Mouse (Mus musculus): Measurements from ENCODE around the gene Gen1.

Gene Gen1

GRCm38 (mm10) chr12:11222566-11222965 is 43.0 kb downstream of the Gen1 start:
- DNase-seq: no peak

DNA sequence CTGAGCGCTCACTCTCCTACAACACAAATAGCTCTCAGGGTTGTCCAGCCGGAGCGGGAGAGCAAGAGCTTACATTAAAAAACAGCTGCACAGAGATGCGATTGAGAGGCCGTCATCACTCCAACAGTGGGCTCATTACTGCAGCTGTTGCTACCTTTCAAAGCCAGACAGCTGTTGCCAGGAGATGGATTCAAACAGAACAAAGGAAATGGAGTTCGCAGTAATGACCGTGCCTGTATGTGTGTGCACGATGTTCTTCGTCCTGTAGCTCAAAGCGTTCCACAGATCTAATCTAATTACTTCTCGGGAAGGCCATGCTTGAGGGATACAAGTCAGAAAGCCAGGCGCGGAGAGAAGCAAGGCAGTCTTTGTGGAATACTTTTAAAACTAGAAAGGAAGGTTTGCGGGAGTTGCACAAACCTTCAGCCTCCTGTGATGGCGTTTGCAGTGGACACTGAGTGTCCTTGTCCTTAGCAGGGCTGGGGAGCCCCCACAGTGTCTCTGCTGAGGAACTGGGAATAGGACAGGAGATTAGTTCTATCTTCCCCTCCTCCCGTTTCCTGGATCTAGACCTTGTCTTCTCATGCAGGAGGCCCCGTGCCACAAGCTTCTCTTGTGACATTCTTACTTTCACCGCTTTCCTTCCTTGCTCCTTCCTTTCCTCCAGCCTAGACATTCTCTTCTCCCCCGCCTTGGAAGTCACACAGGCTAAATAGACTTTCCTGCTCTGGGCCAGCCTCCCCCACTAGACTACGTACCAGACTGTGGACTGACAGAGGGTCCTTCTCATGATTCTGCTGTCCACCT is 43.9 kb downstream of the Gen1 start:
- no peak for DNase-seq

DNA sequence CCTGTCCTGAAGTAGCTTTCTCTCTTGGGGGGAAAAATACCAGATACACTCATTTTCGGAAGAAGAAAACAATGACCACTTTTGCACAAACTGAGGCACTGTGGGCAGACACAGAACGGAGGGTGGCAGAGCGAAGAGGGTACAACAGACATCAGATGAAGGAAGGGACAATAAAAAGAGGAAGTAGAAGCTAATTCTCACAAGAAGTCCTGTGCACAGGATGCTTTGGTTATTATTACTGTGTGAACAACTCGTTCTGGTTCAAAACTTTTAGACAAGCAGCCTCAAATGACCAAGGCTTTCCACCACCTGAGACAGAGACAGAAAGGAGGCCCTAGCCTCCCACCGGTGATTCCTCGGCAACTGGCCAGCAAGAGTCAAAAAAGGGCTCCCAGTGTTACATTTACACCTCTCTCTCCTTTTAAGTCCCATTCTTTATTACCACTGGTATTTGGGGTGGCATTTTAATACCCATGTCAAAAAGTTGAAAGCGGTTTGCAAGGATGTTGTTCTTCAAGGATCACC is 47.8 kb downstream of the Gen1 start:
- no peak for DNase-seq

- no peak for DNase-seq
Observed at GRCm38 (mm10) chr12:11216454-11216853, 49.1 kb downstream of the Gen1 start.

- DNase-seq: no peak
Observed at GRCm38 (mm10) chr12:11215555-11215954, 50.0 kb downstream of the Gen1 start.

DNA sequence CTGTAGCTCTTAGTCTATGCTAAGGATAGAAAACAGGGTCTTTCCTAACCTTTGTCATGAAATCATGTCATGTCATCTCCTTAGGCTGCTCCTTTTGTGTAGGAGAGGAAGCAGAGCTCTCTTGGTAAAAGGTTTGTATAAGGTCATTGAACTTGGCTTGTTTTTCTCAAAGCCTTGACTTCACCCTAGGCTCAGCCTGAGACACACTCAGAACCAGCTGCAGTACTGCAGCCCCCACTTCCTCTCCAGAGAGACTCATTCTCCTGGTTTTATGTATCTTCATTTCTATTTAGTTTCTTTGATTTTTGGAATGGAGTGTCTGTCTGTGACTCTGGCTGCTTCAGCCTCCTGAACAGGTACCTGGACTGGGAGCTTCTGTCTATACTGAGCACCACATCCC is 50.8 kb downstream of the Gen1 start:
- DNase-seq: no peak

- no peak for DNase-seq
Observed at GRCm38 (mm10) chr12:11212881-11213280, 52.7 kb downstream of the Gen1 start.

GRCm38 (mm10) chr12:11210361-11210760 is 55.2 kb downstream of the Gen1 start:
- no peak for DNase-seq

DNA sequence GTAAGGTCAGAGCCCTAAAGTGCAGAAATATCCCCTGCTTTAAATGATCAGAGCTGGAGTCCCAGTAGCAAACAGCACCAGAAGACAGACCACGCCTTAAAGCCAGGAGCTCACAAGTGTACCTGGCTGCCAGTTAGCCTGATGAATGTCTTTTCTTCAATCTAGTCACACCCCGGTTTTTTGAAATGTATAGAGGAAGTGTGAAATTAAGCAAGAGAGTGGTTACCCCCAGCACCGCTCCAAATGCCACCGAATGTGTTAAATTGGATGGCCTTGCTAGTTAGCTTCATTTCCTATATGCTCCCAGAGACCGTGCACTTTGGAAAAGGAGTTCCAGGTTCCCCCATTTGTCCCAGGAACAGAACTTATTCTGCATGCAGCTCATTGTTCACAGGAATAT is 56.0 kb downstream of the Gen1 start:
- no peak for DNase-seq

- no peak for DNase-seq
Observed at GRCm38 (mm10) chr12:11208872-11209271, 56.7 kb downstream of the Gen1 start, which contains the start of gene Msgn1. TSS of gene Msgn1 (minus strand) at chr12:11208972.

DNA sequence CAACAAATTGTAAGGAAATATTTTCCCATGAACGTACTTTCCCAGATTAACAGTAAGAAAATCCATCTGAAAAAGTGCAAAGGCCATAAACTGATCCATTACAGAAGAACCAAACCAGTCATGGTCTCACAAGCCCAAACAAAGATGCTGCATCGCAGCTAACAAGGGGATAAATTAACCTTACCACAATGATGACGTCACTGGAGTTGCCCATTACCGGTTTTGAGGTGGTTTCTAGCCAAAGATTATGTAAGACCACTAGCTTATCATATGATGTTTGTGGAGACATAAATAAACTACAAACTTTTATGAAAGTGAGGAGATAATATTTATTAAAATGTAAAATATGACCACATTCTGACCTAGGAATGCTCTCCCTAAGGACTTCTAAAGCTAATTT is 59.3 kb downstream of the Gen1 start:
- no peak for DNase-seq

DNA sequence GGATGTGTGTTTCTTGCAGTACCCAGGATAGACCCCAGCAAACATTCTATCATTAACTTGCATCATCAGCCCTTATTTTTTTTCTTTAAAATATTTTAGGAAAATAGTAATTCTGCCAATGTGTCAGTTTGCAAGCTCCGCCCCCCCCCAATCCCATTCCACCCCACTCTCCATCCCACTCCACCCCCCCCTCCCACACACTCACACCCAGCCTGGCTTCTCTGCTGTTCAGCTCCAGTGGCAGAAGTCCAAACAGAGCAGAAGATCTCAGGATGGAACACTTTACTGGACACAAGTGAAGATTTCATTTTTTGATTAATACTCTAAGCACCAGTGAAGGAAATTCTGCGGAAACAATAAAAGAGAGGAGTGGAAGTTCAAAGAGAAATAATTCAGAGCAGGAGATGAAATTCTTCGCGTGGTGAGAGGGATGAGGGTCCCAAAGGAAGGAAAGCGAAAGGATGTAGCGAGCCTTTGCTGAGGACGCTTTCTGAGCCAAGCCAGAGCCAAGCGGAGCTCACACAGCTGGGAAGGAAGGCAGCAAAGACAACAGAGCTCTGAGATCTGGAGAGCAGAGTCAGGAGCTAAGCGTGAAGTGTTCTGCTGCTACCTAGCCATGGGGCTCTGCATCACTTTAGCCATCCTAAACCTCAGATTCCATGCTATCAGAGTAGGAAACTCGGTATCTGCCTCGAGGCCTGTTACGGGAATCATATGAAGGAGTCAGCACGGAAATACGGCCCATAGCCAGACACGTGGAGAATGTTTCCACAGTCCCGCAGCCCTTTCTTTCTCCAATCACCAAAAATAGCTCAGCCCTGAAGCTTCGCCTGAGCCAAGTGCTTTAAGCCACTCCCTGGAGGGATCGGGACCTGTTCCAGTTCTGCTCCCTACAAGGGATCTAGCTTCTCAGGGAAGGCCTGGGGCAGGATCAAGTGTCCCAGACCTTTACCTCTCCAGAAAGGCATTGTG is 61.6 kb downstream of the Gen1 start:
- DNase-seq: peak; percentile 26 to 28

GRCm38 (mm10) chr12:11202476-11202875 is 63.1 kb downstream of the Gen1 start:
- DNase-seq: no peak

DNA sequence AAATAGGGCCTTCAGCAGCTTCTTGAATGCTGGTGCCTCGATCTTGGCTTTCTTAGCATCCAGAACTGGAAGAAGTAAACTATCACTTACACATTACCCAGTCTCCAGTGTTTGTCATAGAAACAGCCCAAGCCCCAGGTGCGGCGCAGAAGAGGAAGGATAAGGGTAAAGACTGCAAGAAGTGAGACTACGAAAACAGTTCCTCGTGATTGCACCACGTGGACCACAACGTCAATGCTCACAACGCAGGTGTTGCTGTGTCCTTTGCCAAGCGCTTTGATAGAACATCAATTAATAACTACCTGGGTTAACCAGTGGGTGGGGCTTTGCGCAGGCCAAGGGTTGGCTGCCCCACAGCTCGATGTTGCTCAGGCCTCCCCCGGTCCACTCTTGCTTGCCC is 64.9 kb downstream of the Gen1 start:
- DNase-seq: no peak

DNA sequence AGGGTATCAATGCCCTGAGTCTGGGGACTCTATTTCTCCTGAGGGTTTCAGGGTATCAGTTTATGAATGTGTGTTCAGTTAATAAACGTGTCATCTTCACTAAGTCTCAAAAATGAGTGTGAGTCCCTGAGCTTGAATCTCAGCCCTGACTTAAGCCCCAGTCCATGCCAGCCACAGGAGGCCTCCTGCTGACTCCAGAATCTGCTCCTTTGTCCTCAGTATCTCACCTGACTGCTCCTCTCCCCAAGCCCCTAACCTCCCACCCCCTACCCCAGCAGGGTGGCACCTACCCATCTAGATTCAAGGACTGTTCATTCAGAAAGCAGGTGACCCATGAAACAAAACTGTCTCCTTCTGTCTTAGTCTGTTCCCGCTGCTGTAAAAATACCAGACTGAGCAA is 67.0 kb downstream of the Gen1 start:
- no peak for DNase-seq

GRCm38 (mm10) chr12:11198026-11198425 is 67.6 kb downstream of the Gen1 start:
- DNase-seq: no peak

GRCm38 (mm10) chr12:11196830-11197229 is 68.8 kb downstream of the Gen1 start:
- DNase-seq: no peak

- DNase-seq: peak; percentile 45 to 74
Observed at GRCm38 (mm10) chr12:11196142-11196597, 69.4 kb downstream of the Gen1 start.

DNA sequence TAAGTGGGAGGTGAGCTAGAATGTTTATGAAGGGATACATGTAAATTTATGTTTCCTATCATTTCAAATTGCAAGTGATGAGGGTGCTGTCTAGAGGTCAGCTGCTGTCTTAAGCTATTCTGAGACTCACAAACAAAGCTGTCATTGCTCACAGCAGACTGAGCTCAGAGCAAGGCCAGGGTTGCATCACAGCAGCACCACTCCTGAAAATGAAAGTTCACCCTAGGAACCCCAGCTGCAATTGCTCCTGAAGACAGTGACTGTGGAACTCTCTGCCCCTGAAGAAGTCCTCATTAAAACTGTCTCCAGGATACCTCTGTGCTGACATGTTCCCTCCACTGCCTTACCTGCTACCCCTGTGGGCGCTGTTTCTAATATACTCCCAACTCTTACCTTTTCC is 70.6 kb downstream of the Gen1 start:
- DNase-seq: no peak
